9 mouse cellular contexts compared by ENCODE assay signal in genomic region chr2:146226484-146226883, GRCm38 (mm10). TPM values are rescaled to one million over a fixed set of nuclear protein-coding genes. Genes with fewer than 3 reads are reported as not detected.
DNase-seq lines count a peak whose midpoint lies in the region; ATAC-seq and TF ChIP-seq lines count a peak whose summit lies in the region.
"Had no signal": no experiment of that assay in that cellular context is flagged by ENCODE, and none has a peak within 500 bp of the region (broad histone marks: within the 10 kb centered on the region; RNA-seq: fewer than 3 reads in every experiment).

No protein-coding gene starts in this region.

- H3K27me3 ChIP-seq in heart, embryonic 10.5 days (ENCODE audit: insufficient read depth, poor library complexity, severe bottlenecking), result peaks cover 78% of the 10 kb centered on the region
- peaks cover 64% of the 10 kb centered on the region for H3K27me3 ChIP-seq in hindbrain, embryonic 13.5 days
- peaks cover 60% of the 10 kb centered on the region for H3K27me3 ChIP-seq in lung, postnatal 0 days (replicated peaks; ENCODE audit: insufficient read depth, low read length)
- H3K27me3 ChIP-seq in thymus, adult 2 months (ENCODE audit: control insufficient read depth, insufficient read depth, low read length), result peaks cover 18% of the 10 kb centered on the region

- peak; percentile 83 for DNase-seq in heart, embryonic 10.5 days (ENCODE audit: low spot score)
- no peak for DNase-seq in heart, postnatal 25 days (ENCODE audit: low spot score)
- peak; percentile 80 for DNase-seq in adrenal gland, postnatal 10 days
- DNase-seq in lung, postnatal 0 days (ENCODE audit: low spot score), result peak; percentile 57
- DNase-seq in testis, postnatal 14 days (ENCODE audit: low spot score), result peak; percentile 46
- no peak for DNase-seq in spleen, adult 18-20 months
- DNase-seq in thymus, adult 2 months, result no peak

- ATAC-seq in hindbrain, embryonic 13.5 days (ENCODE audit: low FRiP score), result no peak
- peak; percentile 69 for ATAC-seq in lung, postnatal 0 days

- H3K4me2 ChIP-seq in hindbrain, embryonic 13.5 days, result peak overlapping the region; percentile 90; the same call in 1 of the 2 replicates
- no peak overlapping the region for H3K4me2 ChIP-seq in lung, postnatal 0 days (replicated peaks; ENCODE audit: low read depth, low read length)

- H3K4me3 ChIP-seq in heart, embryonic 10.5 days, result no peak overlapping the region
- no peak overlapping the region for H3K4me3 ChIP-seq in hindbrain, embryonic 13.5 days
- no peak overlapping the region for H3K4me3 ChIP-seq in lung, postnatal 0 days (ENCODE audit: low read depth, low read length)
- no peak overlapping the region for H3K4me3 ChIP-seq in thymus, adult 2 months (ENCODE audit: control insufficient read depth, insufficient read depth, low read length)

- H3K9ac ChIP-seq in hindbrain, embryonic 13.5 days, result no peak overlapping the region
- H3K9ac ChIP-seq in lung, postnatal 0 days (replicated peaks; ENCODE audit: low read depth), result no peak overlapping the region

- no peak for TF ChIP-seq CTCF in lung, postnatal 0 days (IDR thresholded peaks at IDR 0.05)
- TF ChIP-seq CTCF in thymus, adult 2 months (IDR thresholded peaks at IDR 0.05; ENCODE audit: borderline replicate concordance, control insufficient read depth, extremely low read depth, insufficient read depth, low read length, poor library complexity), result no peak

- TF ChIP-seq POLR2A in thymus, adult 2 months (IDR thresholded peaks at IDR 0.05; ENCODE audit: control insufficient read depth, extremely low read depth, insufficient read depth, low read length, poor library complexity), result no peak

- H3K27ac ChIP-seq in heart, embryonic 10.5 days, result no peak overlapping the region
- H3K27ac ChIP-seq in hindbrain, embryonic 13.5 days, result no peak overlapping the region
- H3K27ac ChIP-seq in lung, postnatal 0 days (ENCODE audit: low read length), result no peak overlapping the region
- H3K27ac ChIP-seq in thymus, adult 2 months (ENCODE audit: control insufficient read depth, insufficient read depth, low read length), result no peak overlapping the region

- H3K9me3 ChIP-seq in heart, embryonic 10.5 days, result no peaks in the 10 kb centered on the region
- H3K9me3 ChIP-seq in hindbrain, embryonic 13.5 days, result no peaks in the 10 kb centered on the region
- no peaks in the 10 kb centered on the region for H3K9me3 ChIP-seq in lung, postnatal 0 days (ENCODE audit: low read length)

- intact Hi-C loops in heart, postnatal 25 days (cut with DNase I), result loop anchor here (10.0 kb wide), 1 partner anchor 858 kb away; the partner anchor contains the start of gene Nkx2-4

- no peak for TF ChIP-seq EP300 in lung, postnatal 0 days (IDR thresholded peaks at IDR 0.05)

- H3K36me3 ChIP-seq in heart, embryonic 10.5 days, result no peaks in the 10 kb centered on the region
- no peaks in the 10 kb centered on the region for H3K36me3 ChIP-seq in hindbrain, embryonic 13.5 days
- H3K36me3 ChIP-seq in lung, postnatal 0 days (ENCODE audit: insufficient read depth, low read length), result no peaks in the 10 kb centered on the region
- H3K36me3 ChIP-seq in thymus, adult 2 months (ENCODE audit: control insufficient read depth, insufficient read depth, low read length), result no peaks in the 10 kb centered on the region

- WGBS in heart, embryonic 10.5 days, result 4% methylated on average over 9 of the region's 9 CpGs
- 10% methylated on average over 9 of the region's 9 CpGs for WGBS in hindbrain, embryonic 13.5 days
- WGBS in lung, postnatal 0 days, result 1% methylated on average over 9 of the region's 9 CpGs
- 13% methylated on average over 9 of the region's 9 CpGs for WGBS in thymus, adult 2 months

- peaks cover 22% of the 10 kb centered on the region for H3K4me1 ChIP-seq in heart, embryonic 10.5 days
- peaks cover 42% of the 10 kb centered on the region for H3K4me1 ChIP-seq in hindbrain, embryonic 13.5 days (replicated peaks)
- peaks cover 12% of the 10 kb centered on the region for H3K4me1 ChIP-seq in lung, postnatal 0 days (ENCODE audit: insufficient read depth, low read depth, low read length)
- peaks cover 4% of the 10 kb centered on the region for H3K4me1 ChIP-seq in thymus, adult 2 months (replicated peaks; ENCODE audit: control insufficient read depth, insufficient read depth, low read length)

RNA-seq across cellular contexts. Expression of gene Insm1, which starts 4.8 kb away (rescaled TPM):
- 0.04 and 0.05 TPM in 2 replicates for polyA plus RNA-seq in heart, embryonic 10.5 days (2016; fragmentation: Nextera tagmentation; extraction: Ambion mirVana)
- not detected for total RNA-seq in heart, postnatal 25 days (2021)
- 1 to 10 TPM; 5.7 to 6.1 TPM for total RNA-seq in adrenal gland, postnatal 10 days (2021)
- polyA plus RNA-seq in hindbrain, embryonic 13.5 days (2015; fragmentation: Nextera tagmentation; extraction: Ambion mirVana), result 4.0 and 4.8 TPM in 2 replicates
- 0.06 TPM in 1 of 2 replicates, not detected in the other for polyA plus RNA-seq in lung, postnatal 0 days (2015; fragmentation: Nextera tagmentation; extraction: Ambion mirVana)
- polyA plus RNA-seq in thymus, adult 2 months (2012; rRNA removed), result 9.9 and 14.5 TPM in 2 replicates
- total RNA-seq: neutrophil, adult 5-6 weeks had no signal

Comparison
In these comparisons a context has a peak if more than half of its experiments do, and no peak if none do; other contexts are left out.
1. DNase-seq: peak in heart, embryonic 10.5 days (single experiment), adrenal gland, postnatal 10 days (single experiment), lung, postnatal 0 days (single experiment) and testis, postnatal 14 days (single experiment); none in heart, postnatal 25 days (single experiment), spleen, adult 18-20 months (0 of 2) and thymus, adult 2 months (single experiment).